Mouse (Mus musculus): ENCODE results near the gene Dstyk. TPM values are rescaled to one million over a fixed set of nuclear protein-coding genes. Genes with fewer than 3 reads are reported as not detected.

The Dstyk gene
- polyA plus RNA-seq, 1 experiment from 2014 or later, result 11.3 TPM

DNA sequence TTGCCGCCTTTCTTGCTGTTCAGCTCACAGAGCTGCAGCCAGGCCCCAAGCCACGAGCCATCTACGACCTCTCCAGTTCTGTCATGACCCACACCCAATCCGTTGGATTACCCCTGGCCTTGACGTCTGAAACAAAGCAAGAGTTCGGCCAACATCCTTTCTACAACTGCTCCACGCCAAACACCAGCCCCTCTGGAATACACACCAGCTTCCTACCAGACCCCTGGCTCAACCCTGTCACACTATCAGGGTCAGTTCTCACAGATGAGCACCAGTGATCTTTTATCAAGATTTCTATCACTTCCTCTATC lies 40.3 kb upstream of the Dstyk start:
- Histone ChIP-seq H3K27me3 (no peaks in the 10 kb centered on the region), H3K4me2 (replicated peaks) (no peak overlapping the region), H3K27ac (replicated peaks) (peak overlapping the region; percentile 54), H3K4me1 (peaks cover 51% of the 10 kb centered on the region), H3K36me3 (peaks cover 19% of the 10 kb centered on the region; the same call in 1 of the 2 replicates), H3K9ac (replicated peaks) (no peak overlapping the region), H3K4me3 (no peak overlapping the region), H3K9me3 (no peaks in the 10 kb centered on the region)
- no peak for ATAC-seq (replicated peaks)
- 63% methylated on average over 7 of the region's 7 CpGs for WGBS

- ATAC-seq (replicated peaks), result no peak
- Histone ChIP-seq H3K27ac (replicated peaks) (no peak overlapping the region), H3K27me3 (no peaks in the 10 kb centered on the region), H3K9me3 (no peaks in the 10 kb centered on the region), H3K9ac (replicated peaks) (no peak overlapping the region), H3K36me3 (peaks cover 19% of the 10 kb centered on the region; the same call in 1 of the 2 replicates), H3K4me3 (no peak overlapping the region), H3K4me2 (replicated peaks) (no peak overlapping the region), H3K4me1 (peaks cover 43% of the 10 kb centered on the region)
- WGBS, result 85% methylated on average over 3 of the region's 3 CpGs
Observed at GRCm38 (mm10) chr1:132377811-132378210, 39.5 kb upstream of the Dstyk start.

DNA sequence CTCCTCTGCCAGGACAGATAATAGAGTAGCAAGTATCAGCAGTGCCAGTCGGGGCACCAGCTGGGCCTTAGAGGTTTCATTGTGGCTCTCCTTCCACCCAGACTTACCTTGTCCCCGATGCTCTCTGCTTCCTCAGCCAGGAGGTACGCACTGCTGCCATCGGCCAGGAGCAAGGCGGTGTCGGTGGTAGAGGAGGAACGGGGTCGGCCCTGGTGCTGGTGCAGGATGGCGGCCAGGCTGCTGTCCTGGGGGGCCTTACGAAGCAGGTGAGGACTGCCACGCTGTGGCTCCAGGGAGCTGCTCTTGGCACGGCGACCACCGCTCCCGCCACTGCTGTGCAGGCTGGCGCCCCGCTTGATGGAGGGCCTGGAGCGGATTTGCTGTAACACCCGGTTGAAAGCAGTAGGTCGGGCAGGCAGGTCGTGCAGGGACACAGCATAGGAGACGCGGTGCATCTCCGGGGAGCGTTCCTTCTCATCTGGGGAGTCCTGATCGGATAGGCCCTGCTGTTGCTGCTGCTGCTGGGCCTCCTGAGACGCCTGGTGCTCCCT lies 36.7 kb upstream of the Dstyk start:
- 85% methylated on average over 27 of the region's 27 CpGs for WGBS
- peaks cover 19% of the 10 kb centered on the region; the same call in 1 of the 2 replicates for H3K36me3 ChIP-seq
- no peak for ATAC-seq (replicated peaks)

DNA sequence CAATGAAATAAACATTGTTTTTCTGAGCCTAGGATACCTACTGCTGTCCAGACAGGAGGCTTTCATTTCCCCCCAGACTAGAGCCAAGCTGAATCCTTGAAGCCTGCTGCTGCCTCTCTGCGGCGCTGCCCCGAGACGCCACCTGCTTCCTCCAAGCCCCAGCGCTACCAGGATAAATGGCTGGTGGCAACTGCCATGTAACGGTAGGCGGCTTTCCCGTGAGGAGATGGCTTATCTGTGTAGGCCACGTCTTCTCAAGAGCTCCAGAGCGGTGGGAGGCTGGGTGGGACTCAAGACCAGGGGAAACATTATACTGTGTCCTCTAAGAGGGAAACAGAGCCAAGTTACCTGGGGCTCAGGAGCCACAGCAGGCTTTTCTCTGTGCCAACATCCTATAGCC lies 35.4 kb upstream of the Dstyk start:
- Histone ChIP-seq H3K27ac (replicated peaks) (no peak overlapping the region), H3K36me3 (peaks cover 19% of the 10 kb centered on the region; the same call in 1 of the 2 replicates), H3K4me2 (replicated peaks) (no peak overlapping the region), H3K4me1 (peaks cover 38% of the 10 kb centered on the region), H3K27me3 (no peaks in the 10 kb centered on the region), H3K4me3 (no peak overlapping the region), H3K9me3 (no peaks in the 10 kb centered on the region), H3K9ac (replicated peaks) (no peak overlapping the region)
- WGBS, result 78% methylated on average over 10 of the region's 10 CpGs
- no peak for ATAC-seq (replicated peaks)

More for the DNA sequence above, 36.7 kb upstream of the Dstyk start:
- no peaks in the 10 kb centered on the region for H3K27me3 ChIP-seq
- no peaks in the 10 kb centered on the region for H3K9me3 ChIP-seq
- no peak overlapping the region for H3K27ac ChIP-seq (replicated peaks)
- H3K9ac ChIP-seq (replicated peaks), result no peak overlapping the region
- no peak overlapping the region for H3K4me3 ChIP-seq
- no peak overlapping the region for H3K4me2 ChIP-seq (replicated peaks)
- peaks cover 36% of the 10 kb centered on the region for H3K4me1 ChIP-seq

GRCm38 (mm10) chr1:132384001-132384554 lies 33.3 kb upstream of the Dstyk start:
- ATAC-seq (replicated peaks), result no peak
- H3K36me3 ChIP-seq, result peaks cover 14% of the 10 kb centered on the region; the same call in 1 of the 2 replicates
- no peak overlapping the region for H3K4me3 ChIP-seq
- no peaks in the 10 kb centered on the region for H3K27me3 ChIP-seq
- no peak overlapping the region for H3K27ac ChIP-seq (replicated peaks)
- no peak overlapping the region for H3K9ac ChIP-seq (replicated peaks)
- 89% methylated on average over 8 of the region's 8 CpGs for WGBS
- H3K4me2 ChIP-seq (replicated peaks), result no peak overlapping the region
- H3K4me1 ChIP-seq, result peaks cover 52% of the 10 kb centered on the region
- no peaks in the 10 kb centered on the region for H3K9me3 ChIP-seq

DNA sequence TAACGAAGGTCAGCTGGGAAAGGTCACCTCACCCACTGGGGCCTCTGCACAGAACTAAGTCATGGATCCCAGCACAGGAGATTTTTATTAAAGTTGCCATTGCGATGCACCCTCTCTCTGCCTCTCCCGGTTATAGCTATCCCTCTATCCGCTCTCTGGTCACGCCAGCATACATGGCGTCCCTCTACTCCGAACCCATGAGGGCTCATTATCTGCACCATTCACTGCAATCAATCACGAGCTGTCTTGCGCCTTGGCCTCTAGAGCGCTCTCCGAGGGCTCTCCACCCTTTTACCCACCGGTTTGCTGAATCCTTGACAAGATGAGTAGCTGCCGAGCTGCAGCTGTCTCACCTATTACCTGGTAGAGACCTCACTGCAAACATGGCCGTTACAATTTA lies 32.1 kb upstream of the Dstyk start:
- Histone ChIP-seq H3K36me3 (peaks cover 4% of the 10 kb centered on the region; the same call in 1 of the 2 replicates), H3K4me3 (no peak overlapping the region), H3K27me3 (no peaks in the 10 kb centered on the region), H3K4me2 (replicated peaks) (no peak overlapping the region), H3K27ac (replicated peaks) (peak overlapping the region; percentile 6; the same call in 1 of the 2 replicates), H3K9ac (replicated peaks) (no peak overlapping the region), H3K4me1 (peaks cover 64% of the 10 kb centered on the region), H3K9me3 (no peaks in the 10 kb centered on the region)
- ATAC-seq (replicated peaks), result no peak
- 74% methylated on average over 14 of the region's 14 CpGs for WGBS

DNA sequence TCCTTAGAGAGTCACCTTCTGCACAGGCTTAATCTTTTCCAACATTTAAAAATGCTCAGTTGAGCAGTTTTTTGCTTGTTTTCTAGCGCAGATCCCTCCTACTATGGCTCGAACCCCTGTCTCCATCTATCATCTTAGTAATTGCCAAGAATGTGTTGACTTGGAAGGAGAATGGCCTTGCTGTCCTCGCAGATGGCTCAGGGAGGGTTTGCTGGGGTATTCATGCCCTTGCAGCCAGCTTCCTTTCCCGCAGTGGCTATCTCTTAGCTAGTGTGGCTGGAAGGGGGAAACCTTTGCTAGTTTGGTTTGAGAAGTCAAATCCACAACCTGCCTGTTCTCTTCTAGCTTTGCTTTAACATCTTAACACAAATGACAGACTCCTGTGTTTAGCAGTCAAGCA lies 31.6 kb upstream of the Dstyk start:
- Histone ChIP-seq H3K4me3 (no peak overlapping the region), H3K4me1 (peaks cover 69% of the 10 kb centered on the region), H3K27ac (replicated peaks) (no peak overlapping the region), H3K9ac (replicated peaks) (no peak overlapping the region), H3K27me3 (no peaks in the 10 kb centered on the region), H3K4me2 (replicated peaks) (no peak overlapping the region), H3K36me3 (no peaks in the 10 kb centered on the region), H3K9me3 (no peaks in the 10 kb centered on the region)
- ATAC-seq (replicated peaks), result no peak
- 83% methylated on average over 4 of the region's 4 CpGs for WGBS

DNA sequence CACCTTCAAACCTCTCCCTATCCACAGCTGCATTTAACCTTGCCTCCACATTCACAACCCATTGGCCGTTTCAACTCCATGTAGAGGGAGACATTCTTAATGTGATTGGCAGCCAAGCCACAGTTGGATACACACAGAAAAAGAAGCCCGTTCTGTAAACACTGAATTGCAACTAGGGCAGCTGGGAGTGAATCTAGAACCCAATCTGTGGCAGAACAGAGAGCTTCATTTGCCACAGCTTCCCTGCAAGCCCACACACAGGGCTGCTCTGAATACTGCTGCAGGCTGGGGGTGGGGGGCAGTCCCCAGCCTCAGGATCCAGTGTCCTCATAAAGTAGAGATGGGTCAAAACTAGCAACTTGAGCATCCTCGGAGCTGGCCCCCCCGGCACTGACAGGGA lies 31.1 kb upstream of the Dstyk start:
- H3K27ac ChIP-seq (replicated peaks), result no peak overlapping the region
- no peak overlapping the region for H3K9ac ChIP-seq (replicated peaks)
- ATAC-seq (replicated peaks), result no peak
- H3K36me3 ChIP-seq, result no peaks in the 10 kb centered on the region
- 53% methylated on average over 4 of the region's 4 CpGs for WGBS
- H3K4me1 ChIP-seq, result peaks cover 70% of the 10 kb centered on the region
- H3K4me2 ChIP-seq (replicated peaks), result no peak overlapping the region
- no peaks in the 10 kb centered on the region for H3K9me3 ChIP-seq
- H3K27me3 ChIP-seq, result no peaks in the 10 kb centered on the region
- H3K4me3 ChIP-seq, result no peak overlapping the region

DNA sequence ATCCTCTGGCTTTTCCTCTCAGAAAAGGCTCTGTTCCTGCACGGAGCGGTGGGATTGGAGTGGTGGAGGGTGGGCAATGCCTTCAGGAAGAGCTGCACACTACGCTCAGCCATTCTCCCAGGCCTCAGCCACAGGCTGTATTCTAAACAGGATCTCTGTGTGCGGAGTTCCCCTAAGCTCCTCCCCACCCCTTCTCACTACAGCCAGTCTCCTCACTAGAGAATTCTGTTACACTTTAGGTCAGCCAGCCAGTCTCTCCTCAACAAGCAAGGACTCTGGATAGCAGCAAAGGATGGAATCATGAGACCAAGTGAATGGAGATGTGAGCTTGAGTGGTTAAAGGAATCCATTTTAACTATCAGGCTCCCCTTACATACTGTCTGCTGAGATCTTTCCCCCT lies 29.4 kb upstream of the Dstyk start:
- Histone ChIP-seq H3K27me3 (no peaks in the 10 kb centered on the region), H3K9ac (replicated peaks) (peak overlapping the region; percentile 22), H3K4me2 (replicated peaks) (peak overlapping the region; percentile 95), H3K4me3 (peak overlapping the region; percentile 13; the same call in 1 of the 2 replicates), H3K9me3 (no peaks in the 10 kb centered on the region), H3K27ac (replicated peaks) (peak overlapping the region; percentile 14; the same call in 1 of the 2 replicates), H3K4me1 (peaks cover 79% of the 10 kb centered on the region), H3K36me3 (no peaks in the 10 kb centered on the region)
- 30% methylated on average over 4 of the region's 4 CpGs for WGBS
- no peak for ATAC-seq (replicated peaks)

DNA sequence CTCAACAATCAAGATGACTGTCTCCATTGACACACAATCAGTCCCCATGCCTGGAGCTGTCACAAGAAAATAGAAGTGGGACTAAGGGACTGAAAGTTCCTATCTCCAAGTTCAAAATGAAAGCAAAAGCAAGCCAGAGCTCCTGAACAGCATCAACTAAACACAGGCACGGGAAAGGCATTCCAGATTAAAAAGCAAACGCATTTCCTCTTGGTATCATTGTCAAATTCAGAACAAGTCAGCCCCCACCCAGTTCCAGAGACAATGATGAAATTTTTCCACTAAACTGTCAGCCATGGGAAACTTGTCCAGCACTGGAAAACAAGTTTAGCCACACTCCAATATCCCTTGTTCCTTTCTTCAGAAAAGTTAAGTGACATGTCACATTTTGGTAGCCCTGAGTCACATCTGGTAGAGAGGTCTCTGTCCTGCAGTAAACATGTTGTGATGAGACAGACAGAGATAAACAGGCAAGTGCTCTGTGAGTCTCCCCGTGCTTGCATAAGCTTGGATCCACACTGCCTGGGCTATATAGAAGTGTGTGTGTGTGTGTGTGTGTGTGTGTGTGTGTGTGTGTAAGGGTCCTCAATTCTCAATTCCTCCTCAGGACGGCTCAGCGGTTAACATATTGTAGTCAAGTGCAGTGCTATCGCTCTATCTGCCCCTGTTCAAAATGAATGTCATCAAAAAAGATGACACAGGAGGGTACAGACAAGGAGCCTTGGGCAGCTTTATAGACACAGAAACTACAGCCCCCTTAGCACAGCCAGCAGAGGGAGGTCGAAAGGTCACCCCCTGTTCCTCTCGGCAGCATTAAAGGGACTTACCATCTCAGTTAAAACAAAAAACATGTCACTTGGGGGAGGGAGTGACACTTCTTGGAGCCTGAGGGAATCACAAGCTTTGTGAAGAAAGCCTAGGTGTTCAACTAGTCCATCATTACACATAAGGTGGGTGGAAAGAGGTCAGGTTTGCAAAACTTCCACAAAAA lies 28.2 kb upstream of the Dstyk start:
- peaks cover 74% of the 10 kb centered on the region for H3K4me1 ChIP-seq
- peak overlapping the region; percentile 95 for H3K4me2 ChIP-seq (replicated peaks)
- no peaks in the 10 kb centered on the region for H3K36me3 ChIP-seq
- H3K9me3 ChIP-seq, result no peaks in the 10 kb centered on the region
- peak overlapping the region; percentile 93 for H3K9ac ChIP-seq (replicated peaks)
- H3K4me3 ChIP-seq, result peak overlapping the region; percentile 87
- no peaks in the 10 kb centered on the region for H3K27me3 ChIP-seq
- H3K27ac ChIP-seq (replicated peaks), result no peak overlapping the region; the same call in 1 of the 2 replicates
- WGBS, result 42% methylated on average over 8 of the region's 8 CpGs
- no peak for ATAC-seq (replicated peaks)

GRCm38 (mm10) chr1:132389886-132390585 lies 27.3 kb upstream of the Dstyk start:
- Histone ChIP-seq H3K27me3 (no peaks in the 10 kb centered on the region), H3K27ac (replicated peaks) (peak overlapping the region; percentile 93), H3K9ac (replicated peaks) (peak overlapping the region; percentile 93), H3K9me3 (no peaks in the 10 kb centered on the region), H3K4me1 (peaks cover 64% of the 10 kb centered on the region), H3K4me2 (replicated peaks) (peak overlapping the region; percentile 95), H3K36me3 (no peaks in the 10 kb centered on the region), H3K4me3 (peak overlapping the region; percentile 87)
- WGBS, result 6% methylated on average over 15 of the region's 15 CpGs
- ATAC-seq (replicated peaks), result peak; percentile 27

All from forebrain, embryonic 15.5 days (tissue).